Mouse (Mus musculus): ENCODE data around the gene Wrap73.

DNA sequence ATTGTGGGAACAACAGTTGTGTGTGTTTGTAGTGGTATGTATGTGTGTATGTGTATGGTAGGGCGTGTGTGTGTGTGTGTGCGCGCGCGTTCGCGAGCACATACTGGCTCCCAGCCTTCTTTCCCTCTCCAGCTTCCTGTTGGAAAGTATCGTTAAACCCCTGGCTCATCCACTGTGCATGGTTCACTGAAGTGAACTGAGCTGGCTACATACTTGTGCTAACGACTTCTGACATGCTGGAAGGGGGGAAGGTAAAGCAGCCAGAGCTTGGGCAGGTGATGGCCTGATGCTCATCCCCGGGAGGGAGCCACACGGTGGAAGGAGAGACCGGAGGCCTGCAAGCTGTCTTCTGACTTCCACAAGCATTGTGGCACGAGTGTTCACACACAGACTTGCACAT, 69.3 kb downstream of the Wrap73 start:
- TF ChIP-seq CTCF (IDR thresholded peaks at IDR 0.05) (no peak), EP300 (IDR thresholded peaks at IDR 0.05; ENCODE audit: insufficient read depth, low read depth, low read length) (no peak), POLR2A (IDR thresholded peaks at IDR 0.05; ENCODE audit: insufficient read depth, low read depth, low read length) (no peak)
